Mouse (Mus musculus): Measurements from ENCODE around the gene Rbl2. TPM values are rescaled to one million over a fixed set of nuclear protein-coding genes. Genes with fewer than 3 reads are reported as not detected.

Gene Rbl2
- polyA plus RNA-seq, 1 experiment from 2014 or later, result 7.2 TPM

- peak; percentile 60 for DNase-seq (ENCODE audit: extremely low spot score, low spot score)
- no peaks in the 10 kb centered on the region for H3K36me3 ChIP-seq (replicated peaks)
- H3K27me3 ChIP-seq (ENCODE audit: poor library complexity, severe bottlenecking), result no peaks in the 10 kb centered on the region
- no peaks in the 10 kb centered on the region for H3K9me3 ChIP-seq
- WGBS, result under 1% methylated on average over 34 of the region's 34 CpGs
- H3K4me1 ChIP-seq, result peaks cover 27% of the 10 kb centered on the region
- peak overlapping the region; percentile 86 for H3K27ac ChIP-seq
- peak overlapping the region; percentile 90 for H3K4me3 ChIP-seq
Observed at GRCm38 (mm10) chr8:91070275-91070859, 510 bp downstream of the Rbl2 start.

DNA sequence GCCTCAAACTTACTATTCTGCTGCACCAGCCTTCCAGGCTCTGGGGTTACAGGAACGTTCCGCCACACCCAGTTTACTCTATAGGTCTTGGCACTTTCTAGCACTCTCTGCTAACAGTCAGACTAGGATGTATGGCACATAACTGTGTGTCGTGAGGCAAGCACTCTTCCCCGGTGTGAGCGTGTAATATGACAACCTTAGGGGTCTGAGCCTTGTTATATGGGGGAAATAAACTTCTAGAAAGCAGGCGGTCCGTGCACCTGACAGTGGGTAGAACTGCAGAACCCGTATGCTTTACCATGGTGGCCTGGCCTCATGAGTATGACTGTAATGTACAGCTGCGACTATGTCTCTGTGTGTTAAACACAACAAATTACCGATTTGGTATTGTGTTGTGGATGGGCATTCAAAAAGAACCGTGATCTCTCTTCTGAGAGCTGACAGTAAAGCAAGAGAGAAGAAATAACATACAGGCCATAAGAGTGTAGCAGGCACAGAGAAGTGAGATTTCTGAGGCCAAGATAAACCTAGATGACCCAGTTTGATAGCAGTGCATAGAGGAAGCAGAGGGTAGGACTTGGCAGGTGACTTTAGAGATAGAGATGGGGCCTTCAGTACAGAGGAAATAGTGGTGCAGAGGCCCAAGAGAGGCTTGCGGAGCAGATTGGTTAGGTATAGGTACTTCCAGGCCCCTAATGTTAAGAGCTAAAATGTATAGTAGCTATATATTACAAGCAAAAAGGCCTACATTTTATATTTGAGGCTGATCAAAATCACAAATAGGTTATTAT, 7.4 kb downstream of the Rbl2 start:
- Histone ChIP-seq H3K9me3 (no peaks in the 10 kb centered on the region), H3K4me1 (no peaks in the 10 kb centered on the region), H3K4me3 (no peak overlapping the region), H3K27me3 (ENCODE audit: poor library complexity, severe bottlenecking) (no peaks in the 10 kb centered on the region), H3K36me3 (replicated peaks) (peaks cover 19% of the 10 kb centered on the region), H3K27ac (no peak overlapping the region)
- DNase-seq (ENCODE audit: extremely low spot score, low spot score), result no peak
- 93% methylated on average over 12 of the region's 12 CpGs for WGBS

GRCm38 (mm10) chr8:91079678-91080077, 9.8 kb downstream of the Rbl2 start:
- WGBS, result 93% methylated on average over 2 of the region's 2 CpGs
- DNase-seq (ENCODE audit: extremely low spot score, low spot score), result no peak
- Histone ChIP-seq H3K27ac (no peak overlapping the region), H3K4me3 (no peak overlapping the region), H3K36me3 (replicated peaks) (peaks cover 19% of the 10 kb centered on the region), H3K9me3 (no peaks in the 10 kb centered on the region), H3K27me3 (ENCODE audit: poor library complexity, severe bottlenecking) (no peaks in the 10 kb centered on the region), H3K4me1 (no peaks in the 10 kb centered on the region)

DNA sequence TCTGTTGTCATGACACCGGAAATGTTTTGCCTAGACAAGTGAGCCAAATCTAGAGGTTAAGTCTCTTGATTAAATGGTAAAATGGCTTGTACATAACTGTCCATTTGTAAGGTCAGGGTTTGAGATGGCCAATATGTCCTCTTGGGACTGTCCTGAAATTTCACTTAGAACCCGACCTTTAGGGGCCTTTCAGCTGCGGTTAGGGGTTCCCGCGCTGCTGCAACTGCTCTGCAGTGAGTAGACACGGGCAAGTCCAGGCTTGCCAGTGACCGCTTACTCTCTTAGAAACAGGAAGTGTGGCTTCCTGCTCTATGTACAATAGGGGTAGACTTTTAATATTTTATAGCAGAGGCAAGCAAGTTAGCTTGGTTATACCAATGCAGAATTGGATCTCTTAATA, 12.1 kb downstream of the Rbl2 start:
- Histone ChIP-seq H3K9me3 (no peaks in the 10 kb centered on the region), H3K36me3 (replicated peaks) (peaks cover 28% of the 10 kb centered on the region), H3K4me3 (no peak overlapping the region), H3K27ac (no peak overlapping the region), H3K4me1 (no peaks in the 10 kb centered on the region), H3K27me3 (ENCODE audit: poor library complexity, severe bottlenecking) (no peaks in the 10 kb centered on the region)
- 87% methylated on average over 7 of the region's 7 CpGs for WGBS
- DNase-seq (ENCODE audit: extremely low spot score, low spot score), result no peak

DNA sequence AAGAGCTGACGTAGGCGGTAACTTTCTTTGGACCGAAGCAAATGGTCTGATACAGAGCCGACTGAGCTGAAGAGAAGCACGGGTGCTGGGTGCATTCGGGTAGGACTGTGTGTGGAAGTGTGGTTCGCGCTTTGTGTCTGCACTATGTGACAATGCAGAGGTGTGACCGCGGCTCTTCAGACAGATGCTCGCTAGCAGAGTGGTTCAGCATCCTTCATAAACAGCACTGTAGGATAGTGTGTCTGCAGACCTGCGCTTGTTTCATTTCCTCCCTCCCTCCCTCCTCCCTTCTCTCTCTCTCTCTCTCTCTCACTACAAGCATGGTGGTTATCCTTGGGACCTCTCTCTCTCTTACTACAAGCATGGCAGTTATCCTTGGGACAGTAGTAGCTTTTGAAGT, 12.6 kb downstream of the Rbl2 start:
- Histone ChIP-seq H3K36me3 (replicated peaks) (peaks cover 28% of the 10 kb centered on the region), H3K27me3 (ENCODE audit: poor library complexity, severe bottlenecking) (no peaks in the 10 kb centered on the region), H3K9me3 (no peaks in the 10 kb centered on the region), H3K4me1 (no peaks in the 10 kb centered on the region), H3K4me3 (no peak overlapping the region), H3K27ac (no peak overlapping the region)
- WGBS, result 93% methylated on average over 12 of the region's 12 CpGs
- no peak for DNase-seq (ENCODE audit: extremely low spot score, low spot score)

GRCm38 (mm10) chr8:91088452-91088851, 18.6 kb downstream of the Rbl2 start:
- H3K36me3 ChIP-seq (replicated peaks), result peaks cover 34% of the 10 kb centered on the region
- H3K27me3 ChIP-seq (ENCODE audit: poor library complexity, severe bottlenecking), result no peaks in the 10 kb centered on the region
- WGBS, result 93% methylated on average over 7 of the region's 7 CpGs
- H3K9me3 ChIP-seq, result no peaks in the 10 kb centered on the region
- no peak overlapping the region for H3K4me3 ChIP-seq
- no peak overlapping the region for H3K27ac ChIP-seq
- no peak for DNase-seq (ENCODE audit: extremely low spot score, low spot score)
- no peaks in the 10 kb centered on the region for H3K4me1 ChIP-seq

GRCm38 (mm10) chr8:91089601-91090000, 19.7 kb downstream of the Rbl2 start:
- Histone ChIP-seq H3K4me1 (no peaks in the 10 kb centered on the region), H3K27me3 (ENCODE audit: poor library complexity, severe bottlenecking) (no peaks in the 10 kb centered on the region), H3K36me3 (replicated peaks) (peaks cover 34% of the 10 kb centered on the region), H3K9me3 (no peaks in the 10 kb centered on the region), H3K4me3 (no peak overlapping the region), H3K27ac (no peak overlapping the region)
- 89% methylated on average over 2 of the region's 2 CpGs for WGBS
- no peak for DNase-seq (ENCODE audit: extremely low spot score, low spot score)

GRCm38 (mm10) chr8:91094135-91094534, 24.3 kb downstream of the Rbl2 start:
- H3K27ac ChIP-seq, result no peak overlapping the region
- H3K27me3 ChIP-seq (ENCODE audit: poor library complexity, severe bottlenecking), result no peaks in the 10 kb centered on the region
- H3K4me1 ChIP-seq, result no peaks in the 10 kb centered on the region
- no peak overlapping the region for H3K4me3 ChIP-seq
- peaks cover 34% of the 10 kb centered on the region for H3K36me3 ChIP-seq (replicated peaks)
- DNase-seq (ENCODE audit: extremely low spot score, low spot score), result no peak
- H3K9me3 ChIP-seq, result no peaks in the 10 kb centered on the region
- 92% methylated on average over 5 of the region's 5 CpGs for WGBS

DNA sequence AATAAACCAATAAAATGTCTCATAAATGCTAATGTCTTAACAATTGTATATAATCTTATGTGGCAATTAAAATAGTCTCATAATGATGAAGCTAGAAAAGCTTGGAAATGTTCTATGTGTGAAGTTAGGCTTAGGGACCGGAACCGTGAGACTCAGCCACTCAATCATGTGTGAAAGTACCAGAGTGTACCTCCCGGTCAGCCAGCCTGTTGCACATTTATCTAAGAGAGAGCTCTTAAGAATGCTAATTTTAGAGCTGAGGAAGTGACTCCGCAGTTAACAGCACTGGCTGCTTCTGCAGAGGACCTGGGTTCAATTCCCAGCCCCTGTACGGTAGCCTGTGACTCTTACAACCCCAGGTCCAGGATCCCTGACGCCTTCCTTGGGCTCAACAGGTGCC, 28.2 kb downstream of the Rbl2 start:
- H3K36me3 ChIP-seq (replicated peaks), result peaks cover 23% of the 10 kb centered on the region
- 94% methylated on average over 6 of the region's 6 CpGs for WGBS
- no peak overlapping the region for H3K27ac ChIP-seq
- DNase-seq (ENCODE audit: extremely low spot score, low spot score), result no peak
- no peaks in the 10 kb centered on the region for H3K9me3 ChIP-seq
- no peaks in the 10 kb centered on the region for H3K4me1 ChIP-seq
- no peak overlapping the region for H3K4me3 ChIP-seq
- H3K27me3 ChIP-seq (ENCODE audit: poor library complexity, severe bottlenecking), result no peaks in the 10 kb centered on the region

- H3K27me3 ChIP-seq (ENCODE audit: poor library complexity, severe bottlenecking), result no peaks in the 10 kb centered on the region
- DNase-seq (ENCODE audit: extremely low spot score, low spot score), result no peak
- WGBS, result 93% methylated on average over 12 of the region's 12 CpGs
- H3K4me3 ChIP-seq, result no peak overlapping the region
- H3K36me3 ChIP-seq (replicated peaks), result peaks cover 20% of the 10 kb centered on the region
- H3K4me1 ChIP-seq, result no peaks in the 10 kb centered on the region
- H3K27ac ChIP-seq, result no peak overlapping the region
- H3K9me3 ChIP-seq, result no peaks in the 10 kb centered on the region
Observed at GRCm38 (mm10) chr8:91106271-91106670, 36.4 kb downstream of the Rbl2 start.

DNA sequence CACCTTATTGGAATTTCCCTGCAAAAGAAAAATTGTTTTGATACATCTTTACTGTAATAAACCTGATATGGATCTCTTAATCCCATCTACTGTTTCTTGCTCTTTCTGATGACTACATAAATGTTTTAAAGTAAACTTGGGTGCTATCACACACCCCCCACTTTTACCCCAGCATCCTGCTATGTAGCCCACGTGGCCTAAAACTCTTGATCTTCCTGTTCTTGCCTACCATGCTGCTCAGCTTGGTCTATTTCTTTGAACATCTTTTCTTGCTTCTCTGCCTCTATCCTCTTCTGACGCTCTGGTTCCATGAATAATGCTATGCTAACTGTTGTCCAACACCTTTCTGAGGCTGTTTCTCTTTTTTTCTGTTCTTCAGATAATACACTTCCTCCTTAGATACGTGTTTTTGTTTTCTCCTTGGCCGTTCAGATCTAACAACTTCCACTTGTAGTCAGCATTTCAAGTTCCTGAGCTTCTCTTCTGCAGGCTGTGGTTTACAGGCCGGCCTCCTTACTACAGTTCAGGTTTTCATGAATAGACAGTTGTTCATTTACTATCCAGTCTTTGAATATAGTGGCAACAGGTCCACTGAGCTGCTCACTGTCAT, 42.1 kb downstream of the Rbl2 start:
- H3K9me3 ChIP-seq, result no peaks in the 10 kb centered on the region
- H3K27me3 ChIP-seq (ENCODE audit: poor library complexity, severe bottlenecking), result no peaks in the 10 kb centered on the region
- no peak overlapping the region for H3K27ac ChIP-seq
- H3K4me1 ChIP-seq, result no peaks in the 10 kb centered on the region
- WGBS, result 87% methylated on average over 5 of the region's 5 CpGs
- no peak overlapping the region for H3K4me3 ChIP-seq
- DNase-seq (ENCODE audit: extremely low spot score, low spot score), result no peak
- H3K36me3 ChIP-seq (replicated peaks), result peaks cover 51% of the 10 kb centered on the region

DNA sequence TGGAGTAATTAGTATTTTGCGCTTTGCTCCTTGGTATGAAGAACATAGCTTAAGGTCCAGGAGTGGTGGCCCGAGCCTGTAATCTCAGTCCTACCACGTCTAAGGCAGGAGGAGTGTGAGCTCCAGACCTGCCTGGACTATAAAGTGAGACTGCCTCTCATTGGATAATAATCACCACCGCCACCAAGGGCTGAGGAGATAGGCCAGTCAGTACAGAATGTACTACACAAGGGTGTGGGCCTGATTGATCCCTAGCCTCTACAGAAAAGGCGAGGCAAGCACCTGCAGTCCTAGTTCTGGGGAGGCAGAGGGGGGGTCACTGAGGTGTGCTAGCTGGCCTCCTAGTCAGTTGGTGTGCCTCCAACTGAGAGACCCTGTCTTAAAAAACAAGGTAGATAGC, 44.6 kb downstream of the Rbl2 start:
- peaks cover 64% of the 10 kb centered on the region for H3K36me3 ChIP-seq (replicated peaks)
- H3K4me1 ChIP-seq, result no peaks in the 10 kb centered on the region
- no peak overlapping the region for H3K27ac ChIP-seq
- H3K9me3 ChIP-seq, result no peaks in the 10 kb centered on the region
- H3K27me3 ChIP-seq (ENCODE audit: poor library complexity, severe bottlenecking), result no peaks in the 10 kb centered on the region
- 89% methylated on average over 5 of the region's 5 CpGs for WGBS
- H3K4me3 ChIP-seq, result no peak overlapping the region
- DNase-seq (ENCODE audit: extremely low spot score, low spot score), result no peak

DNA sequence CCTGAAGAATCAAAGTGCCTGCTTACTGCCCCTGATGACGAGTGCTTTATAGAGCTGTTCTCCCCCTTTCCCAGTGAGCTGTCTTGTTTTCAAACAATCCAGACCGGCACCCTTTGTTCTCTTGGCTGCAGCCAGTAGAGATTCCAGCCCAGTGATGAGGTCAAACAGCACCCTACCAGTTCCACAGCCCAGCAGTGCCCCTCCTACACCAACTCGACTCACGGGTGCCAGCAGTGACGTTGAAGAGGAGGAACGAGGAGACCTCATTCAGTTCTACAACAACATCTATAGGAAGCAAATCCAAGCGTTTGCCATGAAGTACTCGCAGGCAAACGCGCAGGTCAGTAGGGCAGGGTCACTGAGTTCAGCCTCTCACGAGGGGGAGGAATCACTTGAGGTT, 45.1 kb downstream of the Rbl2 start:
- WGBS, result 86% methylated on average over 11 of the region's 11 CpGs
- peaks cover 68% of the 10 kb centered on the region for H3K36me3 ChIP-seq (replicated peaks)
- no peaks in the 10 kb centered on the region for H3K27me3 ChIP-seq (ENCODE audit: poor library complexity, severe bottlenecking)
- no peak overlapping the region for H3K27ac ChIP-seq
- no peaks in the 10 kb centered on the region for H3K4me1 ChIP-seq
- DNase-seq (ENCODE audit: extremely low spot score, low spot score), result no peak
- no peaks in the 10 kb centered on the region for H3K9me3 ChIP-seq
- no peak overlapping the region for H3K4me3 ChIP-seq

Data from forebrain, embryonic 10.5 days (tissue).